Comparison of ENCODE assay signal across 8 mouse cellular contexts in the genomic region with DNA sequence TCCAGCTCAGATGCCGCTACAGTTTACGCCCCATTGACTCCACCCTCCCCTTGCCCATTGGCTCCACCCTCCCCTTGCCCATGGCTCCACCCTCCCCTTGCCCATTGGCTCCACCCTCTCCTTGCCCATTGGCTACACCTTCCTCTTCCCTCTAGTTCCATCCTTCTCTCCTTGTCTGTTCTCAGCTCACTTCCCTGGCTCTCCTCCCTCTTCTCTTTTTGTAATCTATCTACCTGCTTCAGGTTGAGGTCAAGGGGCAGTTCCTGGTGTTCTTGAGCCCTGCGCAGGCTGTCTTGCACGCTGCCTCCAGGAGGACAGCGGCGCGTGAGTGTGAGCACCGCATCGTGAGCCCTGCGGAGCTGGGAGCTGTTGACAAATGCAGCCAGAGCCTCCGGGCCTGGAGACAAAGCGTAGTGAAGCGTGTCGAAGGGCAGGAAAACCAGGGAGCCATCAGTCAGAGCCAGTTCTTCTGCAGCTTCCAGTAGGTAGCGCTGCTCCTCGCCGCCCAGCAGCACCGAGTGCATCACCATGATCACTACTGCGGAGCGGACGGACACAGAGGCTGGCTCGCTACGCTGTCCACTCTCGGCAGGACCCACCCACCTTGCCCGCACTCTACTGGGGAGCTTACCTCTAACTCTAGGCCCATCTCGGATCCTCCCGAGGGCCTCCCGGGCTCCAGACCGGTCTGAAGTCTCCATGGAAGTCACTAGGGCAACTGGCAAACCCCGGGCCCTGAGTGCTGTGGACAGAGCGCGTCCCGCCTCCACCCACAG. TPM values are rescaled to one million over a fixed set of nuclear protein-coding genes. Genes with fewer than 3 reads are reported as not detected.
DNase-seq lines count a peak whose midpoint lies in the region; ATAC-seq and TF ChIP-seq lines count a peak whose summit lies in the region.

No protein-coding gene starts in this region.

- peak overlapping the region; percentile 40 for H3K4me3 ChIP-seq in embryonic facial prominence, embryonic 11.5 days (ENCODE audit: low read depth, low read length)
- H3K4me3 ChIP-seq in heart, adult 2 months, result peak overlapping the region; percentile 43
- H3K4me3 ChIP-seq in limb, embryonic 12.5 days (replicated peaks), result peak overlapping the region; percentile 42
- peak overlapping the region; percentile 47 for H3K4me3 ChIP-seq in midbrain, embryonic 13.5 days (replicated peaks)

- peak; percentile 46 for TF ChIP-seq CTCF in heart, adult 2 months (IDR thresholded peaks at IDR 0.05)

- intact Hi-C loops in heart, postnatal 25 days (cut with DNase I), result no loop called here
- intact Hi-C loops in heart, adult 2 months (cut with DNase I), result no loop called here

- H3K4me1 ChIP-seq in embryonic facial prominence, embryonic 11.5 days (ENCODE audit: control insufficient read depth, insufficient read depth, low read length), result no peaks in the 10 kb centered on the region
- no peaks in the 10 kb centered on the region for H3K4me1 ChIP-seq in heart, adult 2 months (ENCODE audit: control insufficient read depth, insufficient read depth, low read length)
- peaks cover 13% of the 10 kb centered on the region for H3K4me1 ChIP-seq in limb, embryonic 12.5 days (replicated peaks)
- peaks cover 20% of the 10 kb centered on the region for H3K4me1 ChIP-seq in midbrain, embryonic 13.5 days (replicated peaks)

- peak; percentile 96 for DNase-seq in heart, adult 11 months
- DNase-seq in heart, postnatal 25 days (ENCODE audit: low spot score), result no peak
- DNase-seq in embryonic facial prominence, embryonic 11.5 days (ENCODE audit: low spot score), result peak; percentile 70
- DNase-seq in heart, adult 2 months, result peak; percentile 47 to 49
- peak; percentile 68 for DNase-seq in kidney, adult 9 months
- peak; percentile 42 for DNase-seq in spleen, adult 12 weeks (ENCODE audit: low spot score)

- H3K36me3 ChIP-seq in embryonic facial prominence, embryonic 11.5 days (replicated peaks; ENCODE audit: control insufficient read depth, insufficient read depth, low read depth, low read length), result no peaks in the 10 kb centered on the region
- H3K36me3 ChIP-seq in heart, adult 2 months (ENCODE audit: control insufficient read depth, insufficient read depth, low read length), result no peaks in the 10 kb centered on the region
- no peaks in the 10 kb centered on the region for H3K36me3 ChIP-seq in limb, embryonic 12.5 days
- no peaks in the 10 kb centered on the region for H3K36me3 ChIP-seq in midbrain, embryonic 13.5 days

- H3K9ac ChIP-seq in embryonic facial prominence, embryonic 11.5 days (replicated peaks; ENCODE audit: low read length), result peak overlapping the region; percentile 57
- H3K9ac ChIP-seq in heart, adult 2 months (ENCODE audit: low read depth, low read length), result peak overlapping the region; percentile 13; the same call in 1 of the 2 replicates
- H3K9ac ChIP-seq in limb, embryonic 12.5 days (replicated peaks), result peak overlapping the region; percentile 48
- peak overlapping the region; percentile 66 for H3K9ac ChIP-seq in midbrain, embryonic 13.5 days (replicated peaks)

- no peak for TF ChIP-seq POLR2A in heart, adult 2 months (IDR thresholded peaks at IDR 0.05; ENCODE audit: insufficient read depth, low read depth, low read length)

- WGBS in embryonic facial prominence, embryonic 11.5 days, result 1% methylated on average over 33 of the region's 33 CpGs
- 3% methylated on average over 33 of the region's 33 CpGs for WGBS in heart, adult 2 months
- under 1% methylated on average over 32 of the region's 33 CpGs for WGBS in limb, embryonic 12.5 days
- 2% methylated on average over 33 of the region's 33 CpGs for WGBS in midbrain, embryonic 13.5 days

- no peak overlapping the region for H3K27ac ChIP-seq in embryonic facial prominence, embryonic 11.5 days (replicated peaks; ENCODE audit: low read depth, low read length)
- H3K27ac ChIP-seq in heart, adult 2 months, result no peak overlapping the region
- H3K27ac ChIP-seq in limb, embryonic 12.5 days, result no peak overlapping the region
- peak overlapping the region; percentile 78 for H3K27ac ChIP-seq in midbrain, embryonic 13.5 days

- ATAC-seq in embryonic facial prominence, embryonic 11.5 days (replicated peaks; ENCODE audit: insufficient number of reproducible peaks, low FRiP score, low TSS enrichment, low read depth), result peak; percentile 58
- ATAC-seq in limb, embryonic 12.5 days (ENCODE audit: insufficient number of reproducible peaks, insufficient read depth, low FRiP score, low TSS enrichment, low read depth), result 0 out of 2 replicates have a peak, but pooled peaks have one; percentile 27
- peak; percentile 92 for ATAC-seq in midbrain, embryonic 13.5 days

- TF ChIP-seq EP300 in heart, adult 2 months (IDR thresholded peaks at IDR 0.05; ENCODE audit: insufficient read depth, low read depth, low read length), result no peak

- peaks cover 22% of the 10 kb centered on the region for H3K27me3 ChIP-seq in embryonic facial prominence, embryonic 11.5 days (ENCODE audit: control insufficient read depth, insufficient read depth, low read length)
- peaks cover 17% of the 10 kb centered on the region for H3K27me3 ChIP-seq in heart, adult 2 months (ENCODE audit: control insufficient read depth, insufficient read depth, low read length)
- H3K27me3 ChIP-seq in limb, embryonic 12.5 days, result peaks cover 68% of the 10 kb centered on the region
- H3K27me3 ChIP-seq in midbrain, embryonic 13.5 days, result peaks cover 37% of the 10 kb centered on the region

- H3K4me2 ChIP-seq in embryonic facial prominence, embryonic 11.5 days (ENCODE audit: low read depth, low read length), result peak overlapping the region; percentile 75
- H3K4me2 ChIP-seq in limb, embryonic 12.5 days, result peak overlapping the region; percentile 73
- peak overlapping the region; percentile 71 for H3K4me2 ChIP-seq in midbrain, embryonic 13.5 days (replicated peaks)

- no peaks in the 10 kb centered on the region for H3K79me2 ChIP-seq in heart, adult 2 months (replicated peaks; ENCODE audit: control insufficient read depth, insufficient read depth, low read length)

- H3K9me3 ChIP-seq in embryonic facial prominence, embryonic 11.5 days (replicated peaks; ENCODE audit: control insufficient read depth, low read length), result no peaks in the 10 kb centered on the region
- no peaks in the 10 kb centered on the region for H3K9me3 ChIP-seq in limb, embryonic 12.5 days
- no peaks in the 10 kb centered on the region for H3K9me3 ChIP-seq in midbrain, embryonic 13.5 days

RNA-seq across cellular contexts. Expression of gene Gucy2e, which starts 1.4 kb away (rescaled TPM):
- total RNA-seq in heart, postnatal 25 days (2021), result 1 to 10 TPM; 1.4 to 1.5 TPM
- 0.06 TPM in 1 of 2 replicates, not detected in the other for polyA plus RNA-seq in embryonic facial prominence, embryonic 11.5 days (2014; fragmentation: Nextera tagmentation; extraction: Ambion mirVana)
- 1 to 10 TPM; 1.6 to 1.8 TPM for total RNA-seq in heart, adult 2 months (2021)
- polyA plus RNA-seq in heart, adult 2 months (2012; rRNA removed), result 0.06 TPM in 2 replicates
- 0.08 TPM in 1 of 2 replicates, not detected in the other for polyA plus RNA-seq in limb, embryonic 12.5 days (2016; fragmentation: Nextera tagmentation; extraction: Ambion mirVana)
- polyA plus RNA-seq in midbrain, embryonic 13.5 days (2015; fragmentation: Nextera tagmentation; extraction: Ambion mirVana), result 0.32 and 0.42 TPM in 2 replicates

RNA-seq across cellular contexts. Expression of gene Alox8, which starts 37.8 kb away (rescaled TPM):
- total RNA-seq in heart, postnatal 25 days (2021), result 1 to 10 TPM; 1.6 to 1.8 TPM
- polyA plus RNA-seq in embryonic facial prominence, embryonic 11.5 days (2014; fragmentation: Nextera tagmentation; extraction: Ambion mirVana), result not detected in 2 replicates
- 1 to 10 TPM in 1 of 2 experiments, under 1 TPM in 1; 0.84 to 1.6 TPM for total RNA-seq in heart, adult 2 months (2021)
- 0.68 TPM in 1 of 2 replicates, not detected in the other for polyA plus RNA-seq in heart, adult 2 months (2012; rRNA removed)
- polyA plus RNA-seq in limb, embryonic 12.5 days (2016; fragmentation: Nextera tagmentation; extraction: Ambion mirVana), result 0.08 TPM in 1 of 2 replicates, not detected in the other
- polyA plus RNA-seq in midbrain, embryonic 13.5 days (2015; fragmentation: Nextera tagmentation; extraction: Ambion mirVana), result 0.06 and 0.07 TPM in 2 replicates

Comparison
In these comparisons a context has a peak if more than half of its experiments do, and no peak if none do; other contexts are left out.
1. ATAC-seq: peak in every context shown above with its lines; median percentile 92 in midbrain, embryonic 13.5 days; 58 in embryonic facial prominence, embryonic 11.5 days; 27 in limb, embryonic 12.5 days.
2. H3K9ac ChIP-seq: peak in every context shown above with its lines; median percentile 66 in midbrain, embryonic 13.5 days; 57 in embryonic facial prominence, embryonic 11.5 days; 48 in limb, embryonic 12.5 days; 13 in heart, adult 2 months.